Mouse (Mus musculus): ENCODE measurements around the gene Deaf1. TPM values are rescaled to one million over a fixed set of nuclear protein-coding genes. Genes with fewer than 3 reads are reported as not detected.

Deaf1 gene
- total and polyA plus RNA-seq, 2 experiments from 2014 or later = 21.2 to 26.4 TPM

GRCm38 (mm10) chr7:141294479-141294878 is 33.0 kb downstream of the Deaf1 start:
- Histone ChIP-seq H3K27me3 (ENCODE audit: control insufficient read depth, insufficient read depth, low read length) (peaks cover 54% of the 10 kb centered on the region), H3K36me3 (replicated peaks; ENCODE audit: control insufficient read depth, insufficient read depth, low read length) (peaks cover 16% of the 10 kb centered on the region), H3K4me2 (ENCODE audit: low read depth, low read length) (peak overlapping the region; percentile 64), H3K9me3 (replicated peaks; ENCODE audit: control insufficient read depth, low read length) (no peaks in the 10 kb centered on the region), H3K27ac (ENCODE audit: low read depth) (no peak overlapping the region), H3K4me1 (ENCODE audit: control insufficient read depth, insufficient read depth) (peaks cover 15% of the 10 kb centered on the region), H3K4me3 (ENCODE audit: low read depth, low read length) (peak overlapping the region; percentile 43), H3K9ac (replicated peaks; ENCODE audit: low read depth, low read length) (no peak overlapping the region)
- TF ChIP-seq CTCF (IDR thresholded peaks at IDR 0.05; ENCODE audit: low read depth) (no peak), EP300 (IDR thresholded peaks at IDR 0.05; ENCODE audit: low read depth) (no peak)
- WGBS = 4% methylated on average over 21 of the region's 22 CpGs
- no peak for DNase-seq (ENCODE audit: low spot score)
- ATAC-seq (ENCODE audit: insufficient read depth, low read depth) = no peak

GRCm38 (mm10) chr7:141293852-141294471 is 33.5 kb downstream of the Deaf1 start:
- ATAC-seq (ENCODE audit: insufficient read depth, low read depth) (no peak), DNase-seq (ENCODE audit: low spot score) (no peak)
- H3K36me3 ChIP-seq (replicated peaks; ENCODE audit: control insufficient read depth, insufficient read depth, low read length) = peaks cover 11% of the 10 kb centered on the region
- under 1% methylated on average over 52 of the region's 53 CpGs for WGBS
- H3K9me3 ChIP-seq (replicated peaks; ENCODE audit: control insufficient read depth, low read length) = no peaks in the 10 kb centered on the region
- TF ChIP-seq EP300 (IDR thresholded peaks at IDR 0.05; ENCODE audit: low read depth) (no peak), CTCF (IDR thresholded peaks at IDR 0.05; ENCODE audit: low read depth) (no peak)
- H3K27me3 ChIP-seq (ENCODE audit: control insufficient read depth, insufficient read depth, low read length) = peaks cover 54% of the 10 kb centered on the region
- H3K4me2 ChIP-seq (ENCODE audit: low read depth, low read length) = peak overlapping the region; percentile 64
- peak overlapping the region; percentile 43 for H3K4me3 ChIP-seq (ENCODE audit: low read depth, low read length)
- H3K9ac ChIP-seq (replicated peaks; ENCODE audit: low read depth, low read length) = no peak overlapping the region; the same call in 1 of the 2 replicates
- peaks cover 15% of the 10 kb centered on the region for H3K4me1 ChIP-seq (ENCODE audit: control insufficient read depth, insufficient read depth)
- no peak overlapping the region for H3K27ac ChIP-seq (ENCODE audit: low read depth)

GRCm38 (mm10) chr7:141292583-141293388 is 34.7 kb downstream of the Deaf1 start:
- no peak for DNase-seq (ENCODE audit: low spot score)
- WGBS = 45% methylated on average over 15 of the region's 15 CpGs
- Histone ChIP-seq H3K9ac (replicated peaks; ENCODE audit: low read depth, low read length) (no peak overlapping the region), H3K4me1 (ENCODE audit: control insufficient read depth, insufficient read depth) (peaks cover 15% of the 10 kb centered on the region), H3K36me3 (replicated peaks; ENCODE audit: control insufficient read depth, insufficient read depth, low read length) (peaks cover 9% of the 10 kb centered on the region; the same call in 1 of the 2 replicates), H3K9me3 (replicated peaks; ENCODE audit: control insufficient read depth, low read length) (no peaks in the 10 kb centered on the region), H3K4me2 (ENCODE audit: low read depth, low read length) (no peak overlapping the region), H3K27me3 (ENCODE audit: control insufficient read depth, insufficient read depth, low read length) (peaks cover 54% of the 10 kb centered on the region), H3K27ac (ENCODE audit: low read depth) (no peak overlapping the region), H3K4me3 (ENCODE audit: low read depth, low read length) (no peak overlapping the region)
- ATAC-seq (ENCODE audit: insufficient read depth, low read depth) = no peak
- TF ChIP-seq CTCF (IDR thresholded peaks at IDR 0.05; ENCODE audit: low read depth) = no peak
- no peak for TF ChIP-seq EP300 (IDR thresholded peaks at IDR 0.05; ENCODE audit: low read depth)

GRCm38 (mm10) chr7:141291921-141292582 is 35.4 kb downstream of the Deaf1 start, which contains the start of gene Drd4:
Drd4 (plus strand) TSS chr7:141292006.
- no peak for DNase-seq (ENCODE audit: low spot score)
- TF ChIP-seq CTCF (IDR thresholded peaks at IDR 0.05; ENCODE audit: low read depth) = no peak
- no peak for TF ChIP-seq EP300 (IDR thresholded peaks at IDR 0.05; ENCODE audit: low read depth)
- H3K27me3 ChIP-seq (ENCODE audit: control insufficient read depth, insufficient read depth, low read length) = peaks cover 54% of the 10 kb centered on the region
- H3K4me1 ChIP-seq (ENCODE audit: control insufficient read depth, insufficient read depth) = peaks cover 15% of the 10 kb centered on the region
- no peaks in the 10 kb centered on the region for H3K9me3 ChIP-seq (replicated peaks; ENCODE audit: control insufficient read depth, low read length)
- ATAC-seq (ENCODE audit: insufficient read depth, low read depth) = no peak
- H3K4me2 ChIP-seq (ENCODE audit: low read depth, low read length) = peak within 1 kb of the TSS; percentile 66
- H3K36me3 ChIP-seq (replicated peaks; ENCODE audit: control insufficient read depth, insufficient read depth, low read length) = peaks cover 6% of the 10 kb centered on the region; the same call in 1 of the 2 replicates
- no peak within 1 kb of the TSS for H3K27ac ChIP-seq (ENCODE audit: low read depth)
- peak within 1 kb of the TSS; percentile 47 for H3K4me3 ChIP-seq (ENCODE audit: low read depth, low read length)
- no peak within 1 kb of the TSS for H3K9ac ChIP-seq (replicated peaks; ENCODE audit: low read depth, low read length)
- 4% methylated on average over 41 of the region's 46 CpGs for WGBS

GRCm38 (mm10) chr7:141288042-141288441 is 39.4 kb downstream of the Deaf1 start:
- H3K36me3 ChIP-seq (replicated peaks; ENCODE audit: control insufficient read depth, insufficient read depth, low read length) = no peaks in the 10 kb centered on the region
- H3K9ac ChIP-seq (replicated peaks; ENCODE audit: low read depth, low read length) = no peak overlapping the region
- H3K27me3 ChIP-seq (ENCODE audit: control insufficient read depth, insufficient read depth, low read length) = peaks cover 26% of the 10 kb centered on the region
- ATAC-seq (ENCODE audit: insufficient read depth, low read depth) = no peak
- H3K27ac ChIP-seq (ENCODE audit: low read depth) = no peak overlapping the region
- H3K4me1 ChIP-seq (ENCODE audit: control insufficient read depth, insufficient read depth) = 0 out of 2 replicates have a peak, but pooled peaks cover 5% of the 10 kb centered on the region
- H3K9me3 ChIP-seq (replicated peaks; ENCODE audit: control insufficient read depth, low read length) = no peaks in the 10 kb centered on the region
- TF ChIP-seq EP300 (IDR thresholded peaks at IDR 0.05; ENCODE audit: low read depth) = no peak
- TF ChIP-seq CTCF (IDR thresholded peaks at IDR 0.05; ENCODE audit: low read depth) = no peak
- H3K4me2 ChIP-seq (ENCODE audit: low read depth, low read length) = no peak overlapping the region
- 63% methylated on average over 3 of the region's 3 CpGs for WGBS
- no peak for DNase-seq (ENCODE audit: low spot score)
- H3K4me3 ChIP-seq (ENCODE audit: low read depth, low read length) = no peak overlapping the region
